Mouse (Mus musculus) megakaryocyte progenitor cell, adult 5-6 weeks (primary cell): ENCODE results near the gene Olfr678. TPM values are rescaled to one million over a fixed set of nuclear protein-coding genes. Genes with fewer than 3 reads are reported as not detected.
"Not testable (repeated sequence)": the region's sequence is repeated elsewhere in the genome, so short reads cannot be mapped to it uniquely, and the experiment has no call there.

Experiments used
- ATAC-seq: replicated peaks from 2 replicates; pipeline ENCODE4 v1.8.0; 2016; ENCODE audit warnings: mild to moderate bottlenecking, moderate TSS enrichment, inconsistent platforms; ENCODE audit not compliant: poor library complexity
- total RNA-seq, 2 experiments: library from RNA; stranded (forward) in 1 of 2; stranded (reverse) in 1 of 2; fragments of 157-497, 149-512 nt in 1 of 2; fragments of 200-1000 nt in 1 of 2; gene quantifications; 2 replicates each; pipeline versions ENCODE4 v1.2.3 to v1.2.4; 2015 to 2017

Olfr678 gene
- total RNA-seq (2015): not detected in 2 replicates
- not detected in 2 replicates for total RNA-seq (2017)

GRCm38 (mm10) chr7:105064175-105064574 lies at the start of gene Olfr678:
Gene Olfr678, plus strand, starts transcription at chr7:105064475.
- ATAC-seq: no peak

DNA sequence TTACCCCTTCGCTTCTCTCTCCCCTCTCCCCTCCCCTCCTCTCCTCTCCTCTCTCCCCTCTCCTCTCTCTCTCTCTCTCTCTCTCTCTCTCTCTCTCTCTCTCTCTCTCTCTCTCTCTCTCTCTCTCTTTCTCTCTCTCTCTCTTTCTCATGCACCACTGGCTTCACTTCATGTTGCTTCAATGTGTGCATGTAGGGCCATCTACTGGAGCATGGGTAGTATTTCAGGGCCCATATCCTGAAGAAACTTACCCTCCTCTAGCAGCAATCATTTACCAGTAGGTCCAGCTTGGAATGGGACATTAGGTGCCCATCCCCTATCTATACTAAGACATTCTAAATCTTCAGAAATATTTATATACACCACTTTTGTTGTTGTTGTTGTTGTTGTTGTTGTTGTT lies 41.7 kb upstream of the Olfr678 start:
- ATAC-seq: no peak

- ATAC-seq: no peak
Observed at GRCm38 (mm10) chr7:105028360-105028759, 35.9 kb upstream of the Olfr678 start, which contains the start of gene Olfr675. Gene Olfr675, minus strand, starts transcription at chr7:105028460.

GRCm38 (mm10) chr7:105032398-105032797 lies 31.9 kb upstream of the Olfr678 start, which contains the start of gene Olfr676:
Gene Olfr676, plus strand, starts transcription at chr7:105032698.
- no peak for ATAC-seq

DNA sequence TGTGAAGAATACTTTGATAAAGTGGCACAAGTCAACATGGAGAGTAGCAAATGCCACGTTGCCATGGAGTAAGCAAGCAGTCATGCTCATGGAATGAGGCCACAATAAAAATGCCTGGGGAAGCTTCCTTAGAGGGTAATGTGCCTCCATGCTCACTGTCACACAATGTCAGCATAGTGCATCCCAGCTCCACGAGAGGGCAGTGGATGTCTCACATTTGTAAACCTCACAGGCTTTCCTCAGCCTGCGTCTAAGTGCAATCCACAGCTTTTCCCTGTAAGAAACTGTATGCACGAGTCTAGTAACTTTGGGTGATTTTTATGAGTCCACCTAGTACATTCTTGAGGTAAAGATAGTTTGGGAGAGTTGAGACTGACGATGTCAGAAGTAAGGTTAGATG lies 30.4 kb upstream of the Olfr678 start:
- not testable (repeated sequence) for ATAC-seq

- ATAC-seq: no peak
Observed at GRCm38 (mm10) chr7:105058951-105059350, 5.3 kb upstream of the Olfr678 start.

DNA sequence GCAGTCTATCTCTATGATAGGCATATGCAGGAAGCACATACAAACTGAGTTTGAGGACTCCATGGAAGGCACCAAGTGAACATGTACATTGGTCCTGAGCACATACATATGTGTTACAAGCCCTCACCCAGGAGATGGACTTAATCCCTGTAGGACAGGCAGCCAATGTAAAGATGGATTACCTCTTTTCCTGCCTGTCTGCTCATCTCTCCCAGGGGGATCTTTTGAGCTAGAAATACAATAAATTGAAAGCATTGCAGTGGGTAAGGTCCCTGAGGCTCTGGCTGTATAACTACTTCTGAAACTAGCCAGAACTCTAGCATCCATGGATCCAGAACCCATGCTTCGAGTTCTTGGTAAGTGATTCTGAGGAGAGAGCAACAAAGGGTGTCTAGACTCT lies 16.6 kb downstream of the Olfr678 start, which contains the start of gene Olfr679:
Gene Olfr679 (plus strand): TSS at position 301 of the 400 bp plus-strand sequence.
- ATAC-seq: no peak

DNA sequence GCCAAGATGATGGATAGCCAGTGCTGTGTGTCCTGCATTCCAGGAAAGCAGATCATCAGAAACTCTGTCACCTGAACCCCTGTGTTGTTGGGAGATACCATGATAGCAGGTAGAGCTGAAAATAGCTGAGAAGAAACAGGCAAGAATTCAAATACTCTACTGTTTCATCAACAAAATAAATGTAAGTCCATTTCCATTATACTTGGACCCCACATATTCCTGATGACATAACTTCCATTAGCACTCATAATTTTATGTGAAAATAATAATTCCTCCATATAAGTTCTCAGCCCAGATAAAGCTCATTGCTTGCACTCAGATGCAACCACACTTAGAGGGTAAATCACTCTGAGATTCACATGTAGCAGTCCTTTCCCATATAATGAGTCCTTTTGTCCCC lies 28.4 kb downstream of the Olfr678 start, which contains the start of gene Olfr680-ps1:
Gene Olfr680-ps1 (minus strand): TSS at position 101 of the 400 bp plus-strand sequence.
- ATAC-seq: not testable (repeated sequence)

DNA sequence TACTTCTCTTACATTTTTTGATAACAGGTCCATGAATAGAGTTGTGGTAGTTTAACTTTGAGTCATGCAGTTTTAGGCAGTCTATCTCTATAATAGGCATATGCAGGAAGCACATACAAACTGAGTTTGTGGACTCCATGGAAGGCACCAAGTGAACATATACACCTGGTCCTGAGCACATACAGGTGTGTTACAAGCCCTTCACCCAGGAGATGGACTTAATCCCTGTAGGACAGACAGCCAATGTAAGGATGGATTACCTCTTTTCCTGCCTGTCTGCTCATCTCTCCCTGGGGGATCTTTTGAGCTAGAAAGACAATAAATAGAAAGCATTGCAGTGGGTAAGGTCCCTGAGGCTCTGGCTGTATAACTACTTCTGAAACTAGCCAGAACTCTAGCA lies 52.3 kb downstream of the Olfr678 start, which contains the start of gene Olfr681:
Gene Olfr681 (plus strand): TSS at position 301 of the 400 bp plus-strand sequence.
- no peak for ATAC-seq

Other genes with a start within 250 kb of the Olfr678 start
- gene Usp17lb, start 221.9 kb upstream of the Olfr678 start, total RNA-seq (2015): not detected in 2 replicates
- gene Usp17lb, start 221.9 kb upstream of the Olfr678 start, total RNA-seq (2017): not detected in 2 replicates
- not detected in 2 replicates for gene Usp17la, start 207.5 kb upstream of the Olfr678 start, total RNA-seq (2015)
- gene Usp17la, start 207.5 kb upstream of the Olfr678 start, total RNA-seq (2017): not detected in 2 replicates
- not detected in 2 replicates for gene Olfr665, start 186.4 kb upstream of the Olfr678 start, total RNA-seq (2015)
- not detected in 2 replicates for gene Olfr665, start 186.4 kb upstream of the Olfr678 start, total RNA-seq (2017)
- not detected in 2 replicates for gene Olfr666, start 168.5 kb upstream of the Olfr678 start, total RNA-seq (2015)
- not detected in 2 replicates for gene Olfr666, start 168.5 kb upstream of the Olfr678 start, total RNA-seq (2017)
- gene Olfr667, start 143.0 kb upstream of the Olfr678 start, total RNA-seq (2015): not detected in 2 replicates
- gene Olfr667, start 143.0 kb upstream of the Olfr678 start, total RNA-seq (2017): not detected in 2 replicates
- not detected in 2 replicates for gene Olfr668, start 136.4 kb upstream of the Olfr678 start, total RNA-seq (2015)
- not detected in 2 replicates for gene Olfr668, start 136.4 kb upstream of the Olfr678 start, total RNA-seq (2017)
- gene Olfr669, start 130.2 kb upstream of the Olfr678 start, total RNA-seq (2015): not detected in 2 replicates
- not detected in 2 replicates for gene Olfr669, start 130.2 kb upstream of the Olfr678 start, total RNA-seq (2017)
- gene Olfr670, start 101.9 kb upstream of the Olfr678 start, total RNA-seq (2015): not detected in 2 replicates
- not detected in 2 replicates for gene Olfr670, start 101.9 kb upstream of the Olfr678 start, total RNA-seq (2017)
- not detected in 2 replicates for gene Olfr671, start 85.3 kb upstream of the Olfr678 start, total RNA-seq (2015)
- not detected in 2 replicates for gene Olfr671, start 85.3 kb upstream of the Olfr678 start, total RNA-seq (2017)
- not detected in 2 replicates for gene Olfr672, start 62.4 kb upstream of the Olfr678 start, total RNA-seq (2015)
- not detected in 2 replicates for gene Olfr672, start 62.4 kb upstream of the Olfr678 start, total RNA-seq (2017)
- gene Olfr675, start 36.0 kb upstream of the Olfr678 start, total RNA-seq (2015): not detected in 2 replicates
- gene Olfr675, start 36.0 kb upstream of the Olfr678 start, total RNA-seq (2017): not detected in 2 replicates
- gene Olfr676, start 31.8 kb upstream of the Olfr678 start, total RNA-seq (2015): not detected in 2 replicates
- not detected in 2 replicates for gene Olfr676, start 31.8 kb upstream of the Olfr678 start, total RNA-seq (2017)
- gene Olfr677, start 13.1 kb upstream of the Olfr678 start, total RNA-seq (2015): not detected in 2 replicates
- not detected in 2 replicates for gene Olfr677, start 13.1 kb upstream of the Olfr678 start, total RNA-seq (2017)
- gene Olfr679, start 16.7 kb downstream of the Olfr678 start, total RNA-seq (2015): not detected in 2 replicates
- gene Olfr679, start 16.7 kb downstream of the Olfr678 start, total RNA-seq (2017): not detected in 2 replicates
- gene Olfr680-ps1, start 28.3 kb downstream of the Olfr678 start, total RNA-seq (2015): not detected in 2 replicates
- not detected in 2 replicates for gene Olfr680-ps1, start 28.3 kb downstream of the Olfr678 start, total RNA-seq (2017)
- gene Olfr681, start 52.4 kb downstream of the Olfr678 start, total RNA-seq (2015): not detected in 2 replicates
- gene Olfr681, start 52.4 kb downstream of the Olfr678 start, total RNA-seq (2017): not detected in 2 replicates
- gene Olfr683, start 82.5 kb downstream of the Olfr678 start, total RNA-seq (2015): not detected in 2 replicates
- gene Olfr683, start 82.5 kb downstream of the Olfr678 start, total RNA-seq (2017): not detected in 2 replicates
- not detected in 2 replicates for gene Olfr684, start 99.2 kb downstream of the Olfr678 start, total RNA-seq (2015)
- gene Olfr684, start 99.2 kb downstream of the Olfr678 start, total RNA-seq (2017): not detected in 2 replicates
- gene Olfr685, start 121.5 kb downstream of the Olfr678 start, total RNA-seq (2015): not detected in 2 replicates
- gene Olfr685, start 121.5 kb downstream of the Olfr678 start, total RNA-seq (2017): not detected in 2 replicates
- gene Olfr686, start 143.0 kb downstream of the Olfr678 start, total RNA-seq (2015): not detected in 2 replicates
- not detected in 2 replicates for gene Olfr686, start 143.0 kb downstream of the Olfr678 start, total RNA-seq (2017)
- not detected in 2 replicates for gene Olfr688, start 223.6 kb downstream of the Olfr678 start, total RNA-seq (2015)
- not detected in 2 replicates for gene Olfr688, start 223.6 kb downstream of the Olfr678 start, total RNA-seq (2017)
- gene Olfr689, start 246.7 kb downstream of the Olfr678 start, total RNA-seq (2015): not detected in 2 replicates
- gene Olfr689, start 246.7 kb downstream of the Olfr678 start, total RNA-seq (2017): not detected in 2 replicates